Mouse (Mus musculus): ENCODE data around the gene B4galt5.

The B4galt5 gene

GRCm38 (mm10) chr2:167249591-167249990, 99.4 kb downstream of the B4galt5 start:
- DNase-seq: no peak

All from cerebellum, adult 8-10 months (tissue).